ENCODE assay signal across 22 mouse cellular contexts in genomic region chr5:53185803-53186202, GRCm38 (mm10). TPM values are rescaled to one million over a fixed set of nuclear protein-coding genes. Genes with fewer than 3 reads are reported as not detected.
DNase-seq lines count a peak whose midpoint lies in the region; ATAC-seq lines count a peak whose summit lies in the region.
"Had no signal": no experiment of that assay in that cellular context is flagged by ENCODE, and none has a peak within 500 bp of the region (broad histone marks: within the 10 kb centered on the region; RNA-seq: fewer than 3 reads in every experiment).

No protein-coding gene starts in this region.

- 0 out of 2 replicates have a peak, but pooled peaks have one; percentile 30 for ATAC-seq in forebrain, embryonic 12.5 days (ENCODE audit: low FRiP score)
- no peak for ATAC-seq in forebrain, embryonic 11.5 days (replicated peaks; ENCODE audit: low FRiP score)
- no peak for ATAC-seq in midbrain, embryonic 12.5 days (ENCODE audit: low FRiP score, low read depth)
- ATAC-seq in hindbrain, embryonic 16.5 days: no peak
- no peak for ATAC-seq in neural tube, embryonic 15.5 days (ENCODE audit: low FRiP score)
- ATAC-seq: intestine, postnatal 0 days; liver, postnatal 0 days had no signal

- no peaks in the 10 kb centered on the region for H3K9me3 ChIP-seq in forebrain, embryonic 12.5 days
- H3K9me3 ChIP-seq in forebrain, embryonic 11.5 days (ENCODE audit: control insufficient read depth, low read length): no peaks in the 10 kb centered on the region
- H3K9me3 ChIP-seq in midbrain, embryonic 12.5 days: no peaks in the 10 kb centered on the region
- no peaks in the 10 kb centered on the region for H3K9me3 ChIP-seq in midbrain, embryonic 10.5 days (replicated peaks)
- H3K9me3 ChIP-seq in hindbrain, embryonic 16.5 days (ENCODE audit: control insufficient read depth, low read length): no peaks in the 10 kb centered on the region
- no peaks in the 10 kb centered on the region for H3K9me3 ChIP-seq in neural tube, embryonic 15.5 days (replicated peaks)
- H3K9me3 ChIP-seq: embryonic facial prominence, embryonic 13.5 days; heart, embryonic 10.5 days; limb, embryonic 12.5 days had no signal

- 23% methylated on average over 11 of the region's 11 CpGs for WGBS in forebrain, embryonic 12.5 days
- WGBS in forebrain, embryonic 11.5 days: 34% methylated on average over 11 of the region's 11 CpGs
- 52% methylated on average over 11 of the region's 11 CpGs for WGBS in midbrain, embryonic 12.5 days
- WGBS in midbrain, embryonic 10.5 days: 76% methylated on average over 11 of the region's 11 CpGs
- 55% methylated on average over 11 of the region's 11 CpGs for WGBS in hindbrain, embryonic 16.5 days
- WGBS in neural tube, embryonic 15.5 days: 48% methylated on average over 11 of the region's 11 CpGs

- H3K27ac ChIP-seq in forebrain, embryonic 12.5 days: no peak overlapping the region
- no peak overlapping the region for H3K27ac ChIP-seq in forebrain, embryonic 11.5 days (ENCODE audit: low read depth, low read length)
- H3K27ac ChIP-seq in midbrain, embryonic 12.5 days (replicated peaks): no peak overlapping the region
- no peak overlapping the region for H3K27ac ChIP-seq in midbrain, embryonic 10.5 days (replicated peaks)
- no peak overlapping the region for H3K27ac ChIP-seq in hindbrain, embryonic 16.5 days (ENCODE audit: low read depth, low read length)
- peak overlapping the region; percentile 60 for H3K27ac ChIP-seq in neural tube, embryonic 15.5 days (replicated peaks)
- H3K27ac ChIP-seq: embryonic facial prominence, embryonic 13.5 days; heart, embryonic 10.5 days; layer of hippocampus, adult 2 months; limb, embryonic 12.5 days had no signal

- H3K4me3 ChIP-seq in forebrain, embryonic 12.5 days (replicated peaks): no peak overlapping the region
- no peak overlapping the region for H3K4me3 ChIP-seq in forebrain, embryonic 11.5 days (ENCODE audit: low read depth, low read length)
- H3K4me3 ChIP-seq in midbrain, embryonic 12.5 days: no peak overlapping the region
- no peak overlapping the region for H3K4me3 ChIP-seq in midbrain, embryonic 10.5 days
- no peak overlapping the region for H3K4me3 ChIP-seq in hindbrain, embryonic 16.5 days (ENCODE audit: low read length)
- H3K4me3 ChIP-seq in neural tube, embryonic 15.5 days (replicated peaks): no peak overlapping the region
- H3K4me3 ChIP-seq: embryonic facial prominence, embryonic 13.5 days; heart, embryonic 10.5 days; layer of hippocampus, adult 2 months; limb, embryonic 12.5 days had no signal

- H3K9ac ChIP-seq in forebrain, embryonic 12.5 days: no peak overlapping the region
- H3K9ac ChIP-seq in forebrain, embryonic 11.5 days (ENCODE audit: low read length): no peak overlapping the region
- no peak overlapping the region for H3K9ac ChIP-seq in midbrain, embryonic 12.5 days (replicated peaks)
- H3K9ac ChIP-seq in hindbrain, embryonic 16.5 days (ENCODE audit: low read depth, low read length): no peak overlapping the region
- H3K9ac ChIP-seq in neural tube, embryonic 15.5 days (replicated peaks): no peak overlapping the region
- H3K9ac ChIP-seq: embryonic facial prominence, embryonic 13.5 days; limb, embryonic 12.5 days; liver, postnatal 0 days had no signal

- no peaks in the 10 kb centered on the region for H3K36me3 ChIP-seq in forebrain, embryonic 12.5 days (replicated peaks)
- no peaks in the 10 kb centered on the region for H3K36me3 ChIP-seq in forebrain, embryonic 11.5 days (ENCODE audit: control insufficient read depth, insufficient read depth, low read length)
- H3K36me3 ChIP-seq in midbrain, embryonic 12.5 days: no peaks in the 10 kb centered on the region
- no peaks in the 10 kb centered on the region for H3K36me3 ChIP-seq in midbrain, embryonic 10.5 days
- H3K36me3 ChIP-seq in hindbrain, embryonic 16.5 days (ENCODE audit: control insufficient read depth, insufficient read depth, low read length): no peaks in the 10 kb centered on the region
- H3K36me3 ChIP-seq in neural tube, embryonic 15.5 days: no peaks in the 10 kb centered on the region
- H3K36me3 ChIP-seq: embryonic facial prominence, embryonic 13.5 days; heart, embryonic 10.5 days; limb, embryonic 12.5 days had no signal

- no peak for DNase-seq in forebrain, embryonic 11.5 days (ENCODE audit: low spot score)
- DNase-seq in midbrain, embryonic 10.5 days (ENCODE audit: low spot score): no peak
- DNase-seq in Muller cell, postnatal 12 days (ENCODE audit: inconsistent ontology term): no peak
- no peak for DNase-seq in urinary bladder, postnatal 10 days (ENCODE audit: low spot score)
- DNase-seq: cerebellum, adult 18-20 months; cerebellum, postnatal 14 days; kidney, postnatal 25 days; liver, postnatal 0 days; lung, postnatal 10 days; retina, postnatal 1 day; right cerebral cortex, postnatal 25 days; spleen, adult 18-20 months had no signal

- peaks cover 14% of the 10 kb centered on the region; the same call in 1 of the 2 replicates for H3K4me1 ChIP-seq in forebrain, embryonic 12.5 days
- 0 out of 2 replicates have a peak, but pooled peaks cover 6% of the 10 kb centered on the region for H3K4me1 ChIP-seq in forebrain, embryonic 11.5 days (replicated peaks; ENCODE audit: control insufficient read depth, insufficient read depth, low read length)
- H3K4me1 ChIP-seq in midbrain, embryonic 12.5 days: peaks cover 16% of the 10 kb centered on the region; the same call in 1 of the 2 replicates
- peaks cover 6% of the 10 kb centered on the region for H3K4me1 ChIP-seq in midbrain, embryonic 10.5 days
- no peaks in the 10 kb centered on the region for H3K4me1 ChIP-seq in hindbrain, embryonic 16.5 days (ENCODE audit: control insufficient read depth, insufficient read depth, low read depth, low read length)
- H3K4me1 ChIP-seq in neural tube, embryonic 15.5 days: peaks cover 17% of the 10 kb centered on the region
- H3K4me1 ChIP-seq: heart, embryonic 10.5 days; limb, embryonic 12.5 days had no signal

- H3K4me2 ChIP-seq in forebrain, embryonic 12.5 days: peak overlapping the region; percentile 17; the same call in 1 of the 2 replicates
- H3K4me2 ChIP-seq in forebrain, embryonic 11.5 days (ENCODE audit: low read depth, low read length, severe bottlenecking): no peak overlapping the region; the same call in 1 of the 2 replicates
- H3K4me2 ChIP-seq in midbrain, embryonic 12.5 days (replicated peaks): 0 out of 2 replicates have a peak overlapping the region, but pooled peaks have one; percentile 7
- peak overlapping the region; percentile 11; the same call in 1 of the 2 replicates for H3K4me2 ChIP-seq in hindbrain, embryonic 16.5 days (ENCODE audit: low read length)
- H3K4me2 ChIP-seq in neural tube, embryonic 15.5 days: 0 out of 2 replicates have a peak overlapping the region, but pooled peaks have one; percentile 23
- H3K4me2 ChIP-seq: embryonic facial prominence, embryonic 13.5 days; limb, embryonic 12.5 days; liver, embryonic 11.5 days had no signal

- H3K27me3 ChIP-seq in forebrain, embryonic 12.5 days: 0 out of 2 replicates have a peak, but pooled peaks cover 5% of the 10 kb centered on the region
- no peaks in the 10 kb centered on the region for H3K27me3 ChIP-seq in forebrain, embryonic 11.5 days (ENCODE audit: control insufficient read depth, insufficient read depth, low read length)
- H3K27me3 ChIP-seq in midbrain, embryonic 12.5 days: no peaks in the 10 kb centered on the region
- H3K27me3 ChIP-seq in midbrain, embryonic 10.5 days (ENCODE audit: low read depth, poor library complexity, severe bottlenecking): no peaks in the 10 kb centered on the region
- no peaks in the 10 kb centered on the region for H3K27me3 ChIP-seq in hindbrain, embryonic 16.5 days (replicated peaks; ENCODE audit: control insufficient read depth, insufficient read depth, low read length)
- no peaks in the 10 kb centered on the region for H3K27me3 ChIP-seq in neural tube, embryonic 15.5 days (replicated peaks)
- H3K27me3 ChIP-seq: embryonic facial prominence, embryonic 13.5 days; limb, embryonic 12.5 days had no signal

RNA-seq across cellular contexts. Expression of gene Sel1l3, which starts 27.9 kb away (rescaled TPM):
- 9.7 and 10.9 TPM in 2 replicates for polyA plus RNA-seq in forebrain, embryonic 12.5 days (2016; fragmentation: Nextera tagmentation; extraction: Ambion mirVana)
- 9.1 and 10.4 TPM in 2 replicates for polyA plus RNA-seq in forebrain, embryonic 11.5 days (2014; fragmentation: Nextera tagmentation; extraction: Ambion mirVana)
- polyA plus RNA-seq in midbrain, embryonic 12.5 days (2016; fragmentation: Nextera tagmentation; extraction: Ambion mirVana): 2.5 and 2.9 TPM in 2 replicates
- polyA plus RNA-seq in midbrain, embryonic 10.5 days (2016; fragmentation: Nextera tagmentation; extraction: Ambion mirVana): 0.96 and 1.1 TPM in 2 replicates
- polyA plus RNA-seq in hindbrain, embryonic 16.5 days (2015; fragmentation: Nextera tagmentation; extraction: Ambion mirVana): 5.6 and 6.2 TPM in 2 replicates
- 4.4 and 5.9 TPM in 2 replicates for polyA plus RNA-seq in neural tube, embryonic 15.5 days (2015; fragmentation: Nextera tagmentation; extraction: Ambion mirVana)
